ENCODE assay signal across 14 mouse cellular contexts in the genomic region with DNA sequence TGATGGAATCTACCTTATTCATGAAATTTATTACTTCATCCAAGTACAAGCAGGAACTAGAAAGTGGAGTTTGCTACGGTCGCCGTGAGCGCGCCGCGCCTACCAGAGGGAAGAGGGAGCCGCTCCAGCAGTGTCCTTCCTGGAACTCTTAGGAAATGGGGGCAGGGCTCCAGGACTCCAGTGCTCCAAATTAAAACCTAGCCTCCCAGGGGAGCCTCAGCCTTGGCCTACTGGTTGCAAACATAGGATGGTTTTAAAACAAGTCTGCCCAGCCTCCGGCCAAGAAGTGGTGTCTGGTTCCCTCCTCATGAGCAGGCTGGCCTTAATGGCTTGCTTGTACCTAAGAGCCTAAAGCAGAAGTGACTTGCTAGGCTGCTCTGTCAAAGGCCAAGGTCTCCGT.
A peak's percentile ranks its signal among the peaks of the same experiment; 100 is the strongest.
DNase-seq lines count a peak whose midpoint lies in the region; ATAC-seq lines count a peak whose summit lies in the region.
"Had no signal": no experiment of that assay in that cellular context is flagged by ENCODE, and none has a peak within 500 bp of the region (broad histone marks: within the 10 kb centered on the region; RNA-seq: fewer than 3 reads in every experiment).

No protein-coding gene starts in this region.

- peak; percentile 23 for DNase-seq in embryo, embryonic 11 days
- DNase-seq in embryo, embryonic 10 days (ENCODE audit: low spot score) = no peak
- peak; percentile 24 for DNase-seq in kidney, adult 18-20 months
- DNase-seq in heart, postnatal 10 days = peak; percentile 42 to 52
- DNase-seq in skeletal muscle tissue, adult 2 months (ENCODE audit: low read depth, low spot score) = peak; percentile 69
- DNase-seq in left cerebral cortex, adult 9 months (ENCODE audit: low spot score in 2 of 2) = no peak
- DNase-seq: cerebellum, adult 11 months; thymus, postnatal 4 days had no signal

- peaks cover 28% of the 10 kb centered on the region for H3K4me1 ChIP-seq in kidney, embryonic 15.5 days
- 0 out of 2 replicates have a peak, but pooled peaks cover 3% of the 10 kb centered on the region for H3K4me1 ChIP-seq in forebrain, embryonic 13.5 days
- H3K4me1 ChIP-seq: lung, embryonic 15.5 days had no signal

- ATAC-seq in kidney, embryonic 15.5 days (replicated peaks; ENCODE audit: low FRiP score) = no peak
- no peak for ATAC-seq in forebrain, embryonic 13.5 days
- ATAC-seq: forebrain, embryonic 14.5 days had no signal

- no peaks in the 10 kb centered on the region for H3K9me3 ChIP-seq in kidney, embryonic 15.5 days (replicated peaks)
- H3K9me3 ChIP-seq in forebrain, embryonic 13.5 days (replicated peaks) = no peaks in the 10 kb centered on the region
- H3K9me3 ChIP-seq: lung, embryonic 15.5 days had no signal

- no peak overlapping the region for H3K9ac ChIP-seq in kidney, embryonic 15.5 days
- H3K9ac ChIP-seq in forebrain, embryonic 13.5 days = no peak overlapping the region
- H3K9ac ChIP-seq: lung, embryonic 15.5 days had no signal

- no peaks in the 10 kb centered on the region for H3K36me3 ChIP-seq in kidney, embryonic 15.5 days
- H3K36me3 ChIP-seq in forebrain, embryonic 13.5 days (ENCODE audit: poor library complexity, severe bottlenecking) = no peaks in the 10 kb centered on the region
- H3K36me3 ChIP-seq: lung, embryonic 15.5 days had no signal

- 76% methylated on average over 10 of the region's 10 CpGs for WGBS in kidney, embryonic 15.5 days
- 89% methylated on average over 10 of the region's 10 CpGs for WGBS in forebrain, embryonic 13.5 days

- H3K4me3 ChIP-seq in kidney, embryonic 15.5 days (replicated peaks) = no peak overlapping the region
- no peak overlapping the region for H3K4me3 ChIP-seq in forebrain, embryonic 13.5 days
- H3K4me3 ChIP-seq: lung, embryonic 15.5 days; megakaryocyte, embryonic 14.5 days had no signal

- no peak overlapping the region for H3K4me2 ChIP-seq in kidney, embryonic 15.5 days
- H3K4me2 ChIP-seq in forebrain, embryonic 13.5 days = no peak overlapping the region
- H3K4me2 ChIP-seq: liver, embryonic 11.5 days; lung, embryonic 15.5 days had no signal

- no peaks in the 10 kb centered on the region; the same call in 1 of the 2 replicates for H3K27me3 ChIP-seq in kidney, embryonic 15.5 days
- H3K27me3 ChIP-seq in forebrain, embryonic 13.5 days = no peaks in the 10 kb centered on the region
- H3K27me3 ChIP-seq: lung, embryonic 15.5 days; megakaryocyte, embryonic 14.5 days had no signal

- no peak overlapping the region for H3K27ac ChIP-seq in kidney, embryonic 15.5 days
- H3K27ac ChIP-seq in forebrain, embryonic 13.5 days = no peak overlapping the region
- H3K27ac ChIP-seq: lung, embryonic 15.5 days had no signal

- intact Hi-C loops in heart, postnatal 10 days (cut with DNase I) = no loop called here

Comparison
In these comparisons a context has a peak if more than half of its experiments do, and no peak if none do; other contexts are left out.
1. DNase-seq: peak in embryo, embryonic 11 days (single experiment), kidney, adult 18-20 months (single experiment), heart, postnatal 10 days (2 of 2) and skeletal muscle tissue, adult 2 months (single experiment); none in embryo, embryonic 10 days (single experiment) and left cerebral cortex, adult 9 months (0 of 2).